In genomic region chr6:23966980-23967379, GRCm38 (mm10) we compare ENCODE assay signal across 18 mouse cellular contexts. TPM values are rescaled to one million over a fixed set of nuclear protein-coding genes. Genes with fewer than 3 reads are reported as not detected.
DNase-seq lines count a peak whose midpoint lies in the region.
"Had no signal": no experiment of that assay in that cellular context is flagged by ENCODE, and none has a peak within 500 bp of the region (broad histone marks: within the 10 kb centered on the region; RNA-seq: fewer than 3 reads in every experiment).

No protein-coding gene starts in this region.

- peak; percentile 26 for DNase-seq in left cerebral cortex, adult 11 months (ENCODE audit: low spot score)
- DNase-seq in left cerebral cortex, postnatal 4 days = no peak
- DNase-seq in right cerebral cortex, adult 2 months (ENCODE audit: low spot score in 2 of 2) = peak; percentile 10 to 22
- DNase-seq in right cerebral cortex, postnatal 4 days = no peak
- peak; percentile 31 to 43 for DNase-seq in right cerebral cortex, postnatal 10 days (ENCODE audit: low spot score in 2 of 2)
- no peak for DNase-seq in lung, postnatal 4 days
- DNase-seq in lung, postnatal 10 days = no peak
- DNase-seq: adrenal gland, postnatal 14 days; cerebellum, adult 18-20 months; cerebellum, postnatal 10 days; embryo, embryonic 11 days; gastrocnemius, adult 2 months; gastrocnemius, postnatal 25 days had no signal

- intact Hi-C loops in left cerebral cortex, postnatal 4 days (cut with DNase I) = no loop called here

RNA-seq across cellular contexts. Expression of gene Tas2r118, which starts 2.9 kb away (rescaled TPM):
- total RNA-seq in left cerebral cortex, postnatal 4 days (2021) = not detected
- total RNA-seq: adrenal gland, adult 18-20 months; adrenal gland, postnatal 14 days; CH12.LX; gastrocnemius, adult 2 months; gastrocnemius, postnatal 25 days; granulocyte monocyte progenitor cell, adult 5-6 weeks; heart, adult 8-10 months; heart, postnatal 25 days had no signal

Comparison
In these comparisons a context has a peak if more than half of its experiments do, and no peak if none do; other contexts are left out.
1. DNase-seq: peak in left cerebral cortex, adult 11 months (single experiment), right cerebral cortex, adult 2 months (2 of 2) and right cerebral cortex, postnatal 10 days (2 of 2); none in left cerebral cortex, postnatal 4 days (single experiment), right cerebral cortex, postnatal 4 days (single experiment), lung, postnatal 4 days (0 of 2) and lung, postnatal 10 days (single experiment).